Mouse (Mus musculus) megakaryocyte, embryonic 14.5 days (primary cell): ENCODE measurements at regions not wholly inside any gene's neighbourhood (a gene's known extent, or its start where the extent isn't known, plus 50 kb on each side); places are given as distances from the start of the nearest gene placed in this dataset.

Source experiments
- FLI1 ChIP-seq: IDR thresholded peaks from 2 replicates; pipeline ENCODE4 v1.6.1; 2012; ENCODE audit warnings: low read length, inconsistent platforms, mixed read lengths
- GATA1 ChIP-seq: IDR thresholded peaks from 3 replicates; pipeline ENCODE4 v1.6.1; 2012; ENCODE audit warnings: mixed read lengths, low read length, inconsistent platforms, borderline replicate concordance

GRCm38 (mm10) chr3:36328927-36329326, 106.8 kb upstream of the Qrfpr start:
- no peak for TF ChIP-seq GATA1
- TF ChIP-seq FLI1: no peak
